Mouse (Mus musculus) embryonic facial prominence, embryonic 12.5 days (tissue): Measurements from ENCODE around the gene Aldoc. TPM values are rescaled to one million over a fixed set of nuclear protein-coding genes. Genes with fewer than 3 reads are reported as not detected.

ENCODE experiments used
- ATAC-seq: fragments of 200-750 bp; cut with Nextera tagmentation; 2 replicates; pipeline ENCODE4 v1.8.0; 2017; ENCODE audit not compliant: insufficient number of reproducible peaks, insufficient read depth, low FRiP score, low TSS enrichment
- H3K27ac ChIP-seq: fragments of 300-500 bp; sonication (generic); 2 replicates; pipeline ENCODE4 v1.5.1; 2016; ENCODE audit warnings: mild to moderate bottlenecking
- H3K27me3 ChIP-seq: fragments of 300-500 bp; sonication (generic); 2 replicates; pipeline ENCODE4 v1.6.1; 2016; ENCODE audit warnings: mild to moderate bottlenecking, moderate library complexity
- H3K36me3 ChIP-seq: fragments of 300-500 bp; sonication (generic); 2 replicates; pipeline ENCODE4 v1.6.1; 2016; ENCODE audit warnings: mild to moderate bottlenecking
- H3K4me1 ChIP-seq: fragments of 300-500 bp; sonication (generic); 2 replicates; pipeline ENCODE4 v1.6.1; 2016
- H3K4me2 ChIP-seq: fragments of 300-500 bp; sonication (generic); replicated peaks from 2 replicates; pipeline ENCODE4 v1.6.1; 2016; ENCODE audit warnings: mild to moderate bottlenecking, moderate library complexity
- H3K4me3 ChIP-seq: fragments of 300-500 bp; sonication (generic); 2 replicates; pipeline ENCODE4 v1.5.1; 2016; ENCODE audit warnings: mild to moderate bottlenecking
- H3K9ac ChIP-seq: fragments of 300-500 bp; sonication (generic); 2 replicates; pipeline ENCODE4 v1.6.1; 2016; ENCODE audit warnings: mild to moderate bottlenecking, moderate library complexity
- H3K9me3 ChIP-seq: fragments of 300-500 bp; sonication (generic); 2 replicates; pipeline ENCODE4 v1.6.1; 2016; ENCODE audit warnings: mild to moderate bottlenecking, moderate library complexity
- WGBS: fragments of 180-500 bp; shearing (Covaris S2); methylation state at CpG from one replicate; pipeline ENCODE4 v1.1.7; 2016; 5-methylcytosine and 5-hydroxymethylcytosine counted together
- polyA plus RNA-seq: library from polyadenylated mRNA; unstranded; fragments of >200 nt; fragmentation: Nextera tagmentation; extraction: Ambion mirVana; gene quantifications from 2 replicates; pipeline ENCODE4 v1.2.1, GENCODE M21; 2016

The Aldoc gene
- polyA plus RNA-seq, 1 experiment from 2014 or later: 4.6 TPM

- no peak overlapping the region for H3K9ac ChIP-seq
- H3K4me2 ChIP-seq: no peak overlapping the region
- no peak for ATAC-seq
- H3K4me1 ChIP-seq: peaks cover 5% of the 10 kb centered on the region; the same call in 1 of the 2 replicates
- WGBS: 89% methylated on average over 8 of the region's 8 CpGs
- no peaks in the 10 kb centered on the region for H3K27me3 ChIP-seq
- H3K36me3 ChIP-seq: peaks cover 69% of the 10 kb centered on the region
- H3K27ac ChIP-seq: no peak overlapping the region
- H3K4me3 ChIP-seq: no peak overlapping the region
- no peaks in the 10 kb centered on the region for H3K9me3 ChIP-seq
These were observed 11.8 kb upstream of the Aldoc start for GRCm38 (mm10) chr11:78310861-78311511.

- no peak for ATAC-seq
- no peak overlapping the region for H3K27ac ChIP-seq
- no peaks in the 10 kb centered on the region for H3K4me1 ChIP-seq
- no peak overlapping the region for H3K4me2 ChIP-seq
- H3K36me3 ChIP-seq: peaks cover 85% of the 10 kb centered on the region
- H3K27me3 ChIP-seq: no peaks in the 10 kb centered on the region
- H3K9ac ChIP-seq: no peak overlapping the region
- H3K9me3 ChIP-seq: no peaks in the 10 kb centered on the region
- WGBS: 95% methylated on average over 2 of the region's 2 CpGs
- H3K4me3 ChIP-seq: no peak overlapping the region
These were observed 9.1 kb upstream of the Aldoc start for GRCm38 (mm10) chr11:78313662-78314061.

GRCm38 (mm10) chr11:78318411-78318810 lies 4.4 kb upstream of the Aldoc start:
- Histone ChIP-seq H3K9me3 (no peaks in the 10 kb centered on the region), H3K27ac (no peak overlapping the region), H3K4me2 (no peak overlapping the region), H3K27me3 (no peaks in the 10 kb centered on the region), H3K4me3 (no peak overlapping the region), H3K9ac (no peak overlapping the region), H3K4me1 (peaks cover 15% of the 10 kb centered on the region), H3K36me3 (peaks cover 80% of the 10 kb centered on the region)
- WGBS: 87% methylated on average over 2 of the region's 2 CpGs
- ATAC-seq: no peak

GRCm38 (mm10) chr11:78322076-78322831 lies 514 bp upstream of the Aldoc start:
- Histone ChIP-seq H3K9me3 (no peaks in the 10 kb centered on the region), H3K4me3 (no peak overlapping the region), H3K27me3 (no peaks in the 10 kb centered on the region), H3K9ac (no peak overlapping the region), H3K4me1 (peaks cover 19% of the 10 kb centered on the region), H3K36me3 (peaks cover 45% of the 10 kb centered on the region), H3K27ac (peak overlapping the region; percentile 52; the same call in 1 of the 2 replicates), H3K4me2 (peak overlapping the region; percentile 31)
- WGBS: 46% methylated on average over 2 of the region's 2 CpGs
- ATAC-seq: peak; percentile 18; the same call in 1 of the 2 replicates

GRCm38 (mm10) chr11:78324000-78324785 lies 1.4 kb downstream of the Aldoc start:
- Histone ChIP-seq H3K4me1 (peaks cover 24% of the 10 kb centered on the region), H3K4me2 (no peak overlapping the region), H3K36me3 (peaks cover 26% of the 10 kb centered on the region)

GRCm38 (mm10) chr11:78324965-78325364 lies 2.2 kb downstream of the Aldoc start:
- Histone ChIP-seq H3K36me3 (peaks cover 20% of the 10 kb centered on the region), H3K9ac (no peak overlapping the region), H3K4me2 (no peak overlapping the region), H3K27me3 (no peaks in the 10 kb centered on the region), H3K4me1 (peaks cover 29% of the 10 kb centered on the region), H3K27ac (no peak overlapping the region), H3K9me3 (no peaks in the 10 kb centered on the region), H3K4me3 (no peak overlapping the region)
- ATAC-seq: no peak
- 93% methylated on average over 12 of the region's 12 CpGs for WGBS

More at GRCm38 (mm10) chr11:78324000-78324785, 1.4 kb downstream of the Aldoc start:
- no peak overlapping the region for H3K4me3 ChIP-seq
- H3K27ac ChIP-seq: no peak overlapping the region
- H3K9ac ChIP-seq: no peak overlapping the region
- no peaks in the 10 kb centered on the region for H3K27me3 ChIP-seq
- WGBS: 90% methylated on average over 15 of the region's 15 CpGs
- no peaks in the 10 kb centered on the region for H3K9me3 ChIP-seq
- no peak for ATAC-seq

- Histone ChIP-seq H3K4me2 (no peak overlapping the region), H3K9me3 (no peaks in the 10 kb centered on the region)
- WGBS: 90% methylated on average over 4 of the region's 4 CpGs
These were observed 4.4 kb downstream of the Aldoc start for GRCm38 (mm10) chr11:78327215-78327614.

GRCm38 (mm10) chr11:78327634-78328511 lies 5.1 kb downstream of the Aldoc start, which contains the start of gene Pigs:
Pigs (plus strand) TSS chr11:78328415.
- Histone ChIP-seq H3K4me1 (peaks cover 19% of the 10 kb centered on the region), H3K27ac (peak within 1 kb of the TSS; percentile 36), H3K4me2 (peak within 1 kb of the TSS; percentile 90), H3K4me3 (peak within 1 kb of the TSS; percentile 89), H3K27me3 (no peaks in the 10 kb centered on the region), H3K9me3 (no peaks in the 10 kb centered on the region), H3K9ac (peak within 1 kb of the TSS; percentile 81), H3K36me3 (peaks cover 11% of the 10 kb centered on the region; the same call in 1 of the 2 replicates)
- WGBS: 13% methylated on average over 37 of the region's 37 CpGs
- ATAC-seq: peak; percentile 90

More at GRCm38 (mm10) chr11:78327215-78327614, 4.4 kb downstream of the Aldoc start:
- Histone ChIP-seq H3K27me3 (no peaks in the 10 kb centered on the region), H3K36me3 (0 out of 2 replicates have a peak, but pooled peaks cover 4% of the 10 kb centered on the region), H3K4me3 (no peak overlapping the region), H3K9ac (no peak overlapping the region), H3K4me1 (peaks cover 25% of the 10 kb centered on the region), H3K27ac (no peak overlapping the region)
- no peak for ATAC-seq

- WGBS: 1% methylated on average over 41 of the region's 41 CpGs
- Histone ChIP-seq H3K9ac (peak overlapping the region; percentile 81), H3K4me1 (peaks cover 12% of the 10 kb centered on the region), H3K27me3 (no peaks in the 10 kb centered on the region), H3K36me3 (peaks cover 18% of the 10 kb centered on the region), H3K9me3 (no peaks in the 10 kb centered on the region), H3K4me3 (peak overlapping the region; percentile 89), H3K4me2 (peak overlapping the region; percentile 90), H3K27ac (0 out of 2 replicates have a peak overlapping the region, but pooled peaks have one; percentile 36)
- ATAC-seq: peak; percentile 52
These were observed 5.8 kb downstream of the Aldoc start for GRCm38 (mm10) chr11:78328512-78329056.

GRCm38 (mm10) chr11:78332676-78333075 lies 9.9 kb downstream of the Aldoc start:
- ATAC-seq: no peak
- 94% methylated on average over 12 of the region's 12 CpGs for WGBS
- peaks cover 38% of the 10 kb centered on the region for H3K36me3 ChIP-seq
- no peak overlapping the region for H3K27ac ChIP-seq
- no peak overlapping the region for H3K4me2 ChIP-seq
- no peak overlapping the region for H3K4me3 ChIP-seq
- no peaks in the 10 kb centered on the region for H3K9me3 ChIP-seq
- H3K9ac ChIP-seq: no peak overlapping the region
- no peaks in the 10 kb centered on the region for H3K27me3 ChIP-seq
- H3K4me1 ChIP-seq: peaks cover 10% of the 10 kb centered on the region
